Mouse (Mus musculus) natural killer cell, adult 2 months (primary cell): ENCODE data around the gene Cwc25.
"Not testable (repeated sequence)": the region's sequence is repeated elsewhere in the genome, so short reads cannot be mapped to it uniquely, and the experiment has no call there.

Experiments used
- DNase-seq, 2 experiments: peaks; one replicate each; pipeline ENCODE4 v3.0.0; 2022; ENCODE audit warnings: low spot score in 2 of 2

Gene Cwc25

DNA sequence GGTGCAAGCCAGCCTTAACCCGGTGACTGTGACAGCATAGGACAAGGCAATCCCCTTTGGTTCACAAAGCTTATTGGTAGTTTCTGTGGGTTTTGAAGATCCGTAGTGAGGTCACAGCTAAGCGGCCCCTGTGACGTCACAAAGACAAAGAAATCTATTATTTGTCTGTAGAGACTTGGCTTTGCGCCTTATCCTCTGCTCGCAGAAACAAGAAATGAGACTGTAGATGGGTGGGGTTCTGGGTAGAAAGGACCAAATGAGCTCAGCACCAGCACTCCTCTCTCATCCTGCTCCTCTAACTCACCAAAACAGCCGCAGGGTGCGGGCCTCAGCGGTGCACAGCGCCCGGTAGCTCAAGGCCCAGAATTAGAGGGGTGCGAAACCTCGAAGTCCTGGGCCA lies 8.8 kb upstream of the Cwc25 start:
- DNase-seq: no peak

DNA sequence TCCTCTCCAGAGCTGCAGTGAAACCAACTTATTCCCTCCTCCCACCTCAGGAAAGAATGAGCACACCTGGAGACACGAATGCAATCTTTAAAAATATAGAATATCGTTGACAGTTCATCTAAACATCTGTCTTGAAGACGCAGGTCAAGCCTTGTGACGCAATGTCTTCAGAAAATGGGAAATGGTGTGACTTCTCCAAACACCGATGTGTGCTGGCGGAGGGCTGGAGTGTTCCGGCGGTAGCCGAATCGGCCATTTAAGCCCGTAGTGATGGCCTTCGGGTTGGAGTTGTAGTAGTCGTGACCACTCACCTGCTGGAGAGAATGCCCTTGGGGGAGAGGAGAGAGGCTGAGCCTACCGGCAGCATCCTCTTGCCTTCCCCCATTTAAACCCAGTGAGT lies 5.1 kb upstream of the Cwc25 start:
- no peak for DNase-seq

DNA sequence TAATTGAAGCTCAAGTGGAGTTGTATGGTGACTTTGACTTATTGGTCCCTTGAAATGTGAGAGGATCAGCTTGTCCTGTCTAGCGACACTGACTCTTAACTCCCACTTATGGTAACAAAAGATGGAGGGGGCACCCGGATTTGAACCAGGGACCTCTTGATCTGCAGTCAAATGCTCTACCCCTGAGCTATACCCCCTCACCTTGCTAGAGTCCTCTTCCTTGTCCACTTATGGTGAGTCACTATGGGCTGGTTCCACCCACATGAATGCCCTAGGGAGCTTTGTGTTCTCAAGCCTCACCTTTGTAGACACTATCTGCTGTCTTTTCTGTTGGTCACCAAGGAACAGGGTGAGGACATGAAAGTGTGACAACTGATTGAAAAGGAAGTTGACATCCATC lies 3.3 kb upstream of the Cwc25 start:
- DNase-seq: no peak

DNA sequence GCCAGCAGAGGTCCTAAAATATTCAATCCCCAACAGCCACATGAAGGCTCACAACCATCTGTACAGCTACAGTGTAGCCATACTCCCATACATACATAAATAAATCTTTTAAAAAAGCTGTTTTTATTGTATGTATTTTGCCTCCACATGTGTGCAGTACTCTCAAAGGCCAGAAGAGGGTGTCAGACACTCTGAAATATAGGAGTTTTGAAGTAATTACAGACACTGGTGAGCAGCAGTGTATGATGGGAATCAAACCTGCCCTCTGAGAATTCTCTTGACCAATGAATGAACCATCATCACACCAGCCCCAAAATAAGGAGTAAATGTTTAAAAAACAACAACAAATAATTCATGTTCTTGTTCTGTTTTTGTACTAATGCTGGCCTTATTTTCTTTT lies 4.7 kb downstream of the Cwc25 start:
- DNase-seq: no peak

DNA sequence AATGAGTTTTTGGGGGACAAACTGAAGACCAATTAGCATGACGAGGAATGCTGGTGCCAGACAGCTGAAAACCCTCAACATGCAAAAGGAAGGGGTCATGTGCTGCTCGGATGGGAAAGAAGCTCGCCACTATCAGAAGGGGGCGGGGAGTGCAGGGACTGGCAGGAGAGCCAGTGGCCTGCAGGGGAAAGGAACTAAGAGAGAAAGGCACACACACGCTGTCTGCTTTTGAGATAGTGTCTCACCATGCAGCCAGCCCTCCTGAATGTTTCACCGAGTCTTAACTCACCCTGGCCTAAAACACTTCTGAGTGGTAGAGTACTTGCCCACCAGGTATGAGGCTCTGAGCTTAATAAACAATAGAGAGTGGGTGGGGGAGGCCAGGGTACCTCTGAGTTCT lies 7.4 kb downstream of the Cwc25 start:
- DNase-seq: no peak

DNA sequence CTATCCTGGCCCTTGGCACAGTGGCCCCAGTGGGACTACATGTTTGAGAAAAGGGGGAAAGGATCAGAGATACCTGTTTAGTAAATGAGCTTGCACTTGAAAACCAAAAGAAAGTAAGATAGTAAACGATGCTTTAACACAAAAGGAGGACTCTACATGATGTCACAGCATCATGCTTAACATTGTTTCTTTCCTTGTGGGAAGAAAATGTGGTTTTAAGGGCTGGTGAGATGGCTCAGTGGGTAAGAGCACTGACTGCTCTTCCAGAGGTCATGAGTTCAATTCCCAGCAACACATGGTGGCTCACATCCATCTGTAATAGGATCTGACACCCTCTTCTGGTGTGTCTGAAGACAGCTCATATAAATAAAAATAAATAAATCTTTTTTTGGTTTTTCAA lies 8.2 kb downstream of the Cwc25 start:
- no peak for DNase-seq

DNA sequence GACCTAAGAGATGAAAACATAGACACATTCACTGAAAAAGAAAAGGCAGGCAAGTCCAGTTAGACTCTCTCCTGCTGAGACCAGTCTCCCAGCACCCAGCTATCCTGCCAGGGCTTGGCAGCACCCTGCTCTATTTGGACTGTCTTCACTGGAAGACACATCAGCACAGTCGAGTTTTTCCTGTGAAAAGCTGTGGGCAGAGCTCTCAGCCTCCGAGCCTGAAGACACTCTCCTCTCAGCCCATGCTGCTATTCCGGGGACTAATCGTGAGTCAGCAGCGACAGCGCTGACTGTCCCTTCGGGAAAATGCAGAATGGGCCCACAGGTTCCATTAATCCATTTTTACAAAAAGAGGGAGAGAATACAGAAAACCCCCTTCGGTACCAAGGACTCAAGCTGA lies 13.1 kb downstream of the Cwc25 start:
- no peak for DNase-seq

DNA sequence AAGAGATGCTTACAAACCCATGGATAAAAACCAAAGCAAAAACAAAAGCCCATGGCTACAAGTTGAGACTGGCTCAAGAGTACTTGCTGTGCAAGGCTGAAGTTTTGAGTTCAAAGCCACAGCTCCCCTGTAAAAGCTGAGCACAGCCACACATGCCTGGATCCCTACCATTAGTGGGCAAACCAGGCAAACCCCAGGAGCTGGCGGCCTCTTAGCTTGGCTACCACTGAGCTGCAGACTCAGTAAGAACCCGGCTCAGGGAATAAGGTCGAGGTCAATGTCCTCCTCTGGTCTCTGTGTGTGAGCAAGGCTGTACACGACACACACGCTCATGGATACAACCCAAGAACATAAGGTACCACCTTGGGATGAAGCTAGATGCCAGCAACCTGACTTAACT lies 17.9 kb downstream of the Cwc25 start:
- no peak for DNase-seq

DNA sequence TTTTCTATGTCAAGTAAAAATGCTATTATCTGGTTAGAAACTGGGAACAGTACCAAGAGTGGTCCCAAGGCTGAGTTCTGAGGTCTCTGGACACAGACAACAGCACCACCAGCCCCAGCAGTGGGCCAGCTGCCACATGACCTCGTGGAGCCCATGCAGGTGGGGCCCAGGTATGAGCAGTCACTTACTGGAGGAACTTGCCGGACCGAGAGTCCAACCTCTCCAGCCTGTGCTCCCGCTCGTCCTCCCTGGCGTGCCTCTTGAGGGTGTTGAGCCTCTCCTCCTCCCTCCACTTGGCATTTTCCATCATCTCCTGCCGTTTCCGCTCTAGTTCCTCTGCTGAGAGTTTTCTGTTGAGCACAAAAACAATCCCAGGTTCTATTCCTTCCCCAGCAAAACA lies 18.6 kb downstream of the Cwc25 start:
- DNase-seq: no peak

DNA sequence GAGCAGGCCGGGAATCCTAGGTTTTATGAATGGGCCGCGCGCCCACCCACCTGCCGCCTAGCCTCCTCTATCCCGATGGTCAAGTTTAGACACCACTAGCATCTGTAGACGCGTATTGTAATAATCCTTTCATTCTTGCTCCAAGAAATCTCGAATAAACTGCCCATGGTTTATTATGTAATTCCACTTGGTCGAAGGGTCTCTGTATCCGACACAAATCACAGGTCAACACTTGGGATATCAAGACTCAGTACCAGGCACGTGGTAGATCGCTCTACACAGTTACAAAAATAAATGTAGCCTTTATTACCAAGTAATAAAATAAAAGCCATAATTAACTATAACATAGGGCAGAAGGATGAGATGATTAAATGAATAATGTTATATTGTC lies 21.0 kb downstream of the Cwc25 start:
- no peak for DNase-seq

DNA sequence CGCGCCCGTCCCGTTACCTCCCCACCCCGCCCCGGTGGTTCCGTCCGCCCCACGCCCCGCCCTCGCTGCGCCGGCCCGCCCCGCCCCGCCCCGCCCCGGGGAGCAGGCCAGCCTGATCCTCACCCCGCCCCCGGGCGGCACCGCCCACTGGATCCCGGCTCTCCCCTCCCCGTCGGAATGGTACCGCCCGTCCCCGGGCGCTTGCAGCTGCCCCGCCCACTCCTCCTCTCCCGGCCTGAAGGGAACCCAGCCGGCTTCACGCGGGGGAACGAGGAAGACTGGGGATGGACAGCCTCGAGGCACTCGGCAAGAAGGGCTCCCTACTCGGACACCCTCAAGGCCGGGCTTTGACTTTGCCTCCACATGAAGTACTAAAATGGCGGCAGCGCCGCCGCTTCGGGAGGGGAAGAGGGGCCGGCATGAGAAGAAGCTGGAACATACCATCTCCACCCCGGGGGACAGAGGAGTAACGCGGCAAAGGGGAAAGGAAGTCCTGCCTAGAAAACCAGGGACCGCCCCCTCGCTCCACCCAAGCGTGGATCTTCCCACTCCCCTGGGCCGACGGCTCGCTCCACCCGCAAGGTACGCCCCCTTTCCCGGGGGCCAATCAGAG lies 21.5 kb downstream of the Cwc25 start:
- DNase-seq: peak; percentile 96

DNA sequence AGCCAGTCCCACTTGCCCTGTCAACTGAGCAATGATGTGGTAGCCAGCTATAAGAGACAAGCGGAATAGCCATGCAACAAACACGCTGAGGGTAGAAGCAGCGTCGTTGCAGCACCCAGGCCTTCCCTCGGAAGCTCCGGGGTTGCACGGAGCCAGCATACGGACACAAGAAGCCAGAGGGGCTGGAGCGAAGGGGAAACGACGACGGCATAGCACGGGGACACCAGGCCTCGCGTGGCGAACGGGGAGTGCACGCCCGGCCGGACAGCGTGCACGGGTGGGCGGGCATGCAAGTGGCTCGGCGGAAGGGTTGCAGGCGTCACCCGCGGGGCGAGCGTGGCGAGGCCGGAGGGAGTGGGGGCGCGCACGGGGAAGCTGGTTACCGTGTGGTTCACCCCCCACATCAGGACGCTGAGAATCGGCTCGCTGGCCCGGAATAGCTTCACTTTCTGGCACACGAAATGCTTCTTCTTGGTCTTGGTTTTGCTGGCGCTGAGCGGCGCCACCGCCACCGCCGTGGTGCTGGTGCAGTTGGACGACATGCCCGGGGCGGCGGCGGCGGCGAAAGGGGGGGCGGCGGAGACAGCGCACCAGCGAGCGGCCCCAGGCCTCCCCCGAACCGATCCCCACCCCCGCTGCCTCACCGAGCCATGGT lies 22.2 kb downstream of the Cwc25 start, which contains the start of gene Pip4k2b:
TSS of gene Pip4k2b (minus strand) at position 642 of the 655 bp plus-strand sequence.
- peak in 1 of 2 experiments; percentile 44 for DNase-seq

DNA sequence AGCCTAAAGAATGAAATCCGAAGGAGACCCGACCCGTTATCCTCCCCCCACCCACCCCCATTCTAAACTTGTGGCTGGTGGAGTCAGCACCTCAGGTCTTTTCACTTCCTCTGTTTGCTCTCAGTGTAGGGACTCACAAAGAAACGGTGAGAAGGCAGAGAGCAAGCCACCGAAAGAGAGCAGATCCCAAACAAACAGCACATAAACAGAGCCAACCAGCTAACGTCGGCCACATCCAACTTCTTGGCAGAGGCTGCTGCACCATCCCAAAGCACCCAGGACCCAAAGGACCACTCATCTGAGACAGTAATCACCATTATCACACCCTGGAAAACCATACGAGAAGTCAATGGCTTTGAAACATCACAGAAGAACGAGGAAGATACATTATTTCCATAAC lies 22.9 kb downstream of the Cwc25 start:
- no peak for DNase-seq

DNA sequence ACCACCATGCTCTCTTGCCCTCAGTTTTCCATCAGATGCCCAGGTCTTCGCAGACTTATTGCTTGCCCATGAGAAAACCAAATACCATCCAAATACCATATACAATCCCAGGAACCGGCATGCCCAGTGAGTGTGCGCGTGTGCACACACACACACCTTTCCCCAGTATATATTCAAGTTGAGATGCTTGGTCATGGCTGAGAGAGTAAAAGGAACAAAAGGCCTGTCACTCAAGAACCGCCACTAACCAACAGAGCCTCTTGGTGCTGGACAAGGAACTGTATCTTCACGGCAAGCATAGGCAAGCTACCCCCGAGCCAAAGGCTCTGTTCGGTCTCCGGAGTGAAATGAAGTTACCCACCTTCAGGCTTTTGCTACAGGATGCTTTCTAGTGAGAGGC lies 23.8 kb downstream of the Cwc25 start:
- no peak for DNase-seq

DNA sequence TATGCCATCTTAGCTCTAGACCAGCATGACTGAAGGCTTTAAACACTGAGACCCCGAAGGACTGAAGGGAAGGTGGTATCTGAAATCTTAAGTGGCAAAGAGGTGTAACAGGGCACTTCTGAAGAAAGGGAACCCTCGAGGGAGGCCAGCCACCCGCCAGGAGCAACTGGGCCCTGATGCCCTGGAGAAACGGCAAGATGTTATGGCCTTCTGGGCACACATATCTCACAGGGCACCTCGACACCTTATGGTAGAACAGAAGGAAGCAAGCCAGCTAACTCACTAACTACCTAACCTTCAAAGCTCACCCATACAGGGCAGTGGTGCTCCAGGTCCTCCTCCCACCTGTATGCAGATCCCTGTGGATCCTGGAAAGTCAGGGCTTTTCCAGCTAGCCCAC lies 24.2 kb downstream of the Cwc25 start:
- DNase-seq: no peak

DNA sequence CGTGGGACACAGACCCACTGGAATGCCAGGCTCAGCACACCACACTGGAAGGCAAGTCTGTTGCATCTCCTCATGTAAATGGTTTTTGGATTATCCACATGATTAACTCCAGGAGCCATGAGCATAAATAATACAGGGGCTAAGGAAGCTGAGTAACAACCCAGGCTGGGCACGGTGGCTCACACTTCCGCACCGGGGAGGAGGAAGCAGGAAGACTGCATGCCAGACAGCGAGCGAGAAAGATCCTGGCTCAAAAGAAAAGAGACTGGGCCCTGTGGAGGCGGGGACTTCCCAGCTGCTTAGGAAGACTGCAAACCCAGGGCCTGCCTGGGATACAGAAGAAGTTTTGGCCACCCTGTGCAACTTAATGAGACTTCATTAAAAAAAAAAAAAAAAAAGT lies 26.2 kb downstream of the Cwc25 start:
- no peak for DNase-seq

DNA sequence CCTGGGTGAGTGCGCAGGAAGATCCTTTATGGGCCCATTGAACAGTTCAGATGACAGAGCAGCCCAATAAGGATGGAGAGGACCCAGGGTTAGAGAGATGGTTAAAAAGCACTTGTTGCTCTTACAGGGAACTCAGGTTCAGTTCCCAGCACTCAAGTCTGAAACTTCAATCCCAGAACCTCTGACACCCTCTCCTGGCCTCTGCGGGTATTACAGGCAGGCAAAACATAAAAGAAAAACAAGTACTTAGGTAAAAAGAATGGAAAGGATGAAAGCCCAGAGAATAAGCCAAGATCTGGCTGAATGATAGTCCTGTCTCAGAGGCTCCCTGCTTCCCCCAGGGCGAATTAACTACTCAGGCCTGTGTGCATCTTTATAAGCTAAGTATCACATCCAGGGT lies 27.2 kb downstream of the Cwc25 start:
- DNase-seq: peak in 1 of 2 experiments; percentile 22

DNA sequence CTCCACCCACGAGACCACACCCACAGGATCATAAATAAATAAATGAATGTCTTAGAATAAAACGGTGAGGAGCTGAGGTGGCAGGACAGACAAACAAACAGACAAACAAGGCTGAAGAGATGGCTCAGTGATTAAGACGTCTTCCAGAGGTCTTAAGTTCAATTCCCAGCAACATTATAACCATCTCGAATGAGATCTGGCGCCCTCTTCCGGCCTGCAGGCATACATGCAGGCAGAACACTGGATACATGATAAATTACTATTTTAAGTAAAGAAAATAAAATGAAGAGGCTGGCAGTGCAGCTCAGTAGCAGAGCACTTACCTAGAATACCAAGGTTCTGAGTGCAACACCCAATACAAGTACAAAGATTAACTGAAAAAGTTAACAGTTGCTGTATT lies 27.7 kb downstream of the Cwc25 start:
- peak in 1 of 2 experiments; percentile 19 for DNase-seq

DNA sequence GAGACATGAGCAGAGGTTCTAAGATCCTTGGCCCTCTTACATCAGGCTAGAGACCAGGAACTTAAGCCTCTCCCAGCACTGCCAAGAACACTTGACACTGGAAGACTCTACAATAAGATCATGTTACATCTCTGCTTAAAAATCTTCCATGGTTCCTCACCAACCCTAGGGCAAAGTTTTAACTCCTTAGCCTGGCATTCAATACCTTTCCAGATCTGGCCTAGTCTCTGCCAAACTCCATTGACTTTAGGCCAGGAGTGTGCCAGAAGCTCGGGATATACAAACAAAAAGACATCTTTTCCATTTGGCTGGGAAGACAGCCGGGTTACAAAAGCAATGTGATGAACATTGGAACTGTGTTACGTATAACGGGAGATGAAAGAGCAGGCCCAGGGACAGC lies 28.8 kb downstream of the Cwc25 start:
- DNase-seq: no peak

DNA sequence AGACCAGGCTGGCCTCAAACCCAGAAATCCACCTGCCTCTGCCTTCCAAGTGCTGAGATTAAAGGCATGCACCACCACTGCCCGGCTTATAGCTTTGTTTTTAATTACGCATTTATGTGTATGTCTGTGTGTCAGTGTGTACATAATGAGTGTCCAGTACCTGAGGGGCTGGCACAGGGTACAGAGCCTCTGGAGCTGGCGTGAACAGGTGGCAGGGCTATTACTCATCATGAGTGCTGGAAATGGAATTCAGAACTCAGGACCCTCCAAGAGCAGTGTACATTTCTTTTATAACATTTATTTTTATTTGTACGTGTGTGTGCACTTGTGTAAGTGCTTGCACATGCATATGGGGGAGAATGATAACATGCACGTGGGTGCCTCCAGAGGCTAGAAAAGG lies 29.7 kb downstream of the Cwc25 start:
- DNase-seq: no peak

DNA sequence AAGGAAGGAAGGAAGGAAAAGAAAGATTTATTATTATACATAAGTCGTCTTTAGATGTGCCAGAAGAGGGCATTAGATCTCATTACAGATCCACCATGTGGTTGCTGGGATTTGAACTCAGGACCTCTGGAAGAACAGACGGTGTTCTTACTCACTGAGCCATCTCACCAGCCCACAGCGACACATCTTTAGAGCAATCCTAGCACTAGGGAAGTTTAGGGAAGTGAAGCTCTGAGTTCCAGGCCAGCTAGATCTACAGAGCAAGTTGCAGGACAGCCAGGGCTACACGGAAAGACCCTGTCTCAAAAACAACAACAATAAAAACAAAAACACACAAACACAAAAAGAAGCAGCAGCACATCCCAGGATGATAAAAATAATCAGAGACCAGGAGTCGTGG lies 31.5 kb downstream of the Cwc25 start:
- not testable (repeated sequence) for DNase-seq

DNA sequence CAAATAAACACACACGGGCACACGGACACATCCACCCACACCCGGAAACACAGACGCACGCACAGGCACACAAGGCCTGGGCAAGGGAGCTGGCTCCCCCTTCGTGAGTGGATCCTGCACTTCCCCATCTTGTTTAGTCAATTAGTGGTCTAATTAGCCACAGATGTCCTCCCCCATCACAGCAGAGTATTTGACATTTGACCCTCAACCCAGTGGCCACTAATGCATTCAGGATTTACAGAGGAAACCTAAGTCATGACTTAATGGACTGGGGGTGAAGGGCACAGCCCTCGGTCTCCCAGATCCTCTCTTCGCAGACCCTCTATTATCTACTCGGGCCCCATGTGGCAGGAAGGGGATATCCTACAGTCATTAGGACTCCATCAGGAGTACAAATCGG lies 32.7 kb downstream of the Cwc25 start:
- no peak for DNase-seq

DNA sequence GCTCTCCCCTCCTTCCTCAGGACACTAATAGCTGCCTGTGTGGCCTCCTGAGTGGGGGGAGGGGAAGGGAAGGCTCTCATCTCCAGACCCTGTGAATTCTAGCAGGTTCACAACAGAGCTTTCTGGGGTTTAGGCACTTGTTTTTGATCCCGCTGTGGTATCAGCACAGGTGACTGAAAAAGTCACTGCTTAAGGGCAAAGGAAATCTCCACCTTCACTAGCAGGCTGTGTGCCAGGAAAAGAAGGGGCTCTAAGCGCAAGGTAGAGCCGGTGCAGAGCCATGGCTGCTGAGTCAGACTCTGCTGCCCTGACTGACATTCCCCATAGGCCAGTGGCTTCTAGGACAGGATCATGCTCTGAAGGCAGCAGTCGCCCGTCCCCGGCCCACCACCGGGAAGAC lies 37.6 kb downstream of the Cwc25 start:
- no peak for DNase-seq

DNA sequence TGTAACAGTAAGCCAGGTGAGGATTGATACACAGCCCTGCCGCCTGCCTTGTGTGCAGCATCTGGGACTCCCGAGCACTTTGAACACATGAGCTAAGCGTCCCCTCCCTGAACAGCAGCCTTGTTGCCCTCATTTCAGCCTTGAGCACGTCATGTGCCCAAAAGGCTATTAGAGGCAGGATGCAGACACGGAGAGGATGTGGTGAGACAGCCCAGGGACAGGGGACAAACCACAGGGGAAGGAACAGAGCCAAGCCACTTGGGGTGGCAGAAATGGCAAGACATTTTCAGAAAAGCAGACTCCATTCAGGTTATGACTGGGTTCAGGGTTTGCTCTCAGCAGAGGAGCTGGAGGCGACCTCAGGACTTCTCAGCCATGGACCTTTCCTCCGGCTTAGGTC lies 38.0 kb downstream of the Cwc25 start:
- peak; percentile 79 to 87 for DNase-seq
